In the genomic region with DNA sequence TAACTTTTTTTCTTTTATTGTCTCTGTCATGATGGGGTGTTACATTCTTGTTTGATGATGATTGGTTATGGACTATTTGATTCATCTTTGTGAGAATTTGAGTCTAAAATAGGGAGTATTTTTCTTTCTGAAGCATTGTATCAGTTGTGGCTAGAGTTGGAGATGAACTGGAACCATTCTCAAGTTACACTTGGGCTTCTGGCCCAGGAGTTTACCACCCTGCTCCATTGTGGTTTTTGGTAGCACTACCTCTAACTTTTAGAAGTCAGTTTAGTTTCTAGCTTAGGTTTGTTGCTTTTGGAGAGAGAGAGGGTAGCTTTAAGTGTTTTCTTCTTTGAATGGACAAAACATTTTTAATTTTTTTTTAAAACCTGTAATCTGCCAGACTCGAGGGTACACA, we compare ENCODE assay signal across 1 mouse cellular context.
TF ChIP-seq lines count a peak whose summit lies in the region.

No protein-coding gene starts in this region.

TF ChIP-seq in MEL, 35 proteins besides CTCF, POLR2A, EP300 and RAD21:
- TF ChIP-seq ELF1 (IDR thresholded peaks at IDR 0.05; ENCODE audit: low read depth, low read length): no peak
- TF ChIP-seq ZMIZ1 (IDR thresholded peaks at IDR 0.05; ENCODE audit: low read depth, low read length): no peak
- no peak for TF ChIP-seq TAL1 (IDR thresholded peaks at IDR 0.05; ENCODE audit: low read length)
- TF ChIP-seq NELFE (IDR thresholded peaks at IDR 0.05; ENCODE audit: low read depth, low read length): no peak
- no peak for TF ChIP-seq MAZ (IDR thresholded peaks at IDR 0.05; ENCODE audit: low read depth, low read length)
- TF ChIP-seq ETS1 (IDR thresholded peaks at IDR 0.05; ENCODE audit: low read depth, low read length): no peak
- TF ChIP-seq RCOR1 (IDR thresholded peaks at IDR 0.05; ENCODE audit: low read depth, low read length): 0 out of 2 replicates have a peak, but pooled peaks have one; percentile 6
- 0 out of 2 replicates have a peak, but pooled peaks have one; percentile 17 for TF ChIP-seq HCFC1 (IDR thresholded peaks at IDR 0.05; ENCODE audit: low read depth, low read length)
- TF ChIP-seq MAFK (IDR thresholded peaks at IDR 0.05; ENCODE audit: borderline replicate concordance, low read depth, low read length): no peak
- no peak for TF ChIP-seq JUND (IDR thresholded peaks at IDR 0.05; ENCODE audit: low read depth, low read length)
- no peak for TF ChIP-seq USF1 (IDR thresholded peaks at IDR 0.05; ENCODE audit: low read depth, low read length)
- no peak for TF ChIP-seq MAX (IDR thresholded peaks at IDR 0.05; ENCODE audit: low read length)
- TF ChIP-seq POLR2AphosphoS5 (IDR thresholded peaks at IDR 0.05; ENCODE audit: borderline replicate concordance, low read depth, low read length): no peak
- TF ChIP-seq USF2 (IDR thresholded peaks at IDR 0.05; ENCODE audit: borderline replicate concordance in 1 of 2, insufficient read depth in 1 of 2, low read depth in 1 of 2, low read length in 2 of 2): no peak
